Mouse (Mus musculus): Measurements from ENCODE around the gene Mroh7.
"Not testable (repeated sequence)": the region's sequence is repeated elsewhere in the genome, so short reads cannot be mapped to it uniquely, and the experiment has no call there.

The Mroh7 gene

GRCm38 (mm10) chr4:106730814-106731213, at the start of gene Mroh7:
Gene Mroh7 (minus strand): TSS chr4:106730925.
- no peak for DNase-seq (ENCODE audit: low spot score)

- DNase-seq (ENCODE audit: low spot score): no peak
Measured at GRCm38 (mm10) chr4:106780045-106780444, 49.3 kb upstream of the Mroh7 start.

GRCm38 (mm10) chr4:106778116-106778788, 47.5 kb upstream of the Mroh7 start:
- peak; percentile 91 for DNase-seq (ENCODE audit: low spot score)

- peak; percentile 54 for DNase-seq (ENCODE audit: low spot score)
Measured at GRCm38 (mm10) chr4:106776998-106777397, 46.3 kb upstream of the Mroh7 start.

- DNase-seq (ENCODE audit: low spot score): not testable (repeated sequence)
Measured at GRCm38 (mm10) chr4:106775767-106776166, 45.0 kb upstream of the Mroh7 start.

GRCm38 (mm10) chr4:106772558-106772957, 41.8 kb upstream of the Mroh7 start:
- no peak for DNase-seq (ENCODE audit: low spot score)

GRCm38 (mm10) chr4:106769306-106769705, 38.6 kb upstream of the Mroh7 start:
- DNase-seq (ENCODE audit: low spot score): no peak

GRCm38 (mm10) chr4:106764166-106764565, 33.4 kb upstream of the Mroh7 start:
- DNase-seq (ENCODE audit: low spot score): no peak

- no peak for DNase-seq (ENCODE audit: low spot score)
Measured at GRCm38 (mm10) chr4:106751726-106752125, 21.0 kb upstream of the Mroh7 start.

GRCm38 (mm10) chr4:106749699-106750098, 19.0 kb upstream of the Mroh7 start:
- peak; percentile 11 for DNase-seq (ENCODE audit: low spot score)

GRCm38 (mm10) chr4:106747001-106747580, 16.4 kb upstream of the Mroh7 start:
- no peak for DNase-seq (ENCODE audit: low spot score)

GRCm38 (mm10) chr4:106745862-106746261, 15.1 kb upstream of the Mroh7 start:
- no peak for DNase-seq (ENCODE audit: low spot score)

GRCm38 (mm10) chr4:106737904-106738303, 7.2 kb upstream of the Mroh7 start:
- no peak for DNase-seq (ENCODE audit: low spot score)

GRCm38 (mm10) chr4:106736884-106737283, 6.2 kb upstream of the Mroh7 start:
- not testable (repeated sequence) for DNase-seq (ENCODE audit: low spot score)

- DNase-seq (ENCODE audit: low spot score): no peak
Measured at GRCm38 (mm10) chr4:106733636-106734035, 2.9 kb upstream of the Mroh7 start, which contains the start of gene Fam151a. Gene Fam151a (plus strand): TSS chr4:106733889.

GRCm38 (mm10) chr4:106720631-106721030, 10.1 kb downstream of the Mroh7 start:
- no peak for DNase-seq (ENCODE audit: low spot score)

- no peak for DNase-seq (ENCODE audit: low spot score)
Measured at GRCm38 (mm10) chr4:106713622-106714021, 17.1 kb downstream of the Mroh7 start.

GRCm38 (mm10) chr4:106708408-106708807, 22.3 kb downstream of the Mroh7 start:
- DNase-seq (ENCODE audit: low spot score): peak; percentile 61

- peak; percentile 7 for DNase-seq (ENCODE audit: low spot score)
Measured at GRCm38 (mm10) chr4:106707957-106708356, 22.8 kb downstream of the Mroh7 start.

- DNase-seq (ENCODE audit: low spot score): no peak
Measured at GRCm38 (mm10) chr4:106705096-106705665, 25.5 kb downstream of the Mroh7 start.

- no peak for DNase-seq (ENCODE audit: low spot score)
Measured at GRCm38 (mm10) chr4:106704416-106704815, 26.3 kb downstream of the Mroh7 start.

GRCm38 (mm10) chr4:106703956-106704355, 26.8 kb downstream of the Mroh7 start:
- no peak for DNase-seq (ENCODE audit: low spot score)

GRCm38 (mm10) chr4:106700798-106701197, 29.9 kb downstream of the Mroh7 start:
- peak; percentile 17 for DNase-seq (ENCODE audit: low spot score)

Data from MN1 (cell line).